Mouse (Mus musculus): ENCODE data around the gene Ldb2. TPM values are rescaled to one million over a fixed set of nuclear protein-coding genes. Genes with fewer than 3 reads are reported as not detected.

The Ldb2 gene
- total and polyA plus RNA-seq, 3 experiments, result not detected

DNA sequence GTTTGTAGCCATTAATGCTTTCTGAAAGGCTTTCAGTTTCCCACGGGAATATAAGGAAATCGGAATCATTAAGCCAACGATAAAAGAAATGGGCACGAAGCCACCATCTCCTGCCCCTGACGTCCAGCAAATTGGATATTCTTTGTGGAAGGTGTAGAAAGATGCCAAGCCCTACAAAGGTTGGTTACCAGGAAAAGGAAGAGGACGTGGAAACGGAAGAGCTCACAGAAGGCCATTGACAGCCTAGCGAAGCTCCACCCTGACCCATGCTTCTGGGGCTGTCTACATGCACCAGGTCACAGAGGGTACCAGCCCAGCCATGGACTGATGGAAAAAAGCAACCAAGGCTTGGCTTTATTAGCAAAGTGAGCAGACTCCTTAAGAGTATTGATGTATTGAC is 31.0 kb downstream of the Ldb2 start:
- Histone ChIP-seq H3K4me1 (ENCODE audit: control insufficient read depth in 1 of 2, insufficient read depth in 2 of 2, low read length in 2 of 2) (no peaks in the 10 kb centered on the region), H3K9ac (ENCODE audit: control insufficient read depth, low read depth, low read length, poor library complexity, severe bottlenecking) (no peak overlapping the region), H3K79me2 (ENCODE audit: control insufficient read depth, insufficient read depth, low read length, poor library complexity) (no peaks in the 10 kb centered on the region), H3K27me3 (ENCODE audit: control insufficient read depth in 1 of 2, insufficient read depth in 2 of 2, low read length in 2 of 2) (no peaks in the 10 kb centered on the region), H3K4me3 (ENCODE audit: control insufficient read depth in 1 of 2, insufficient read depth in 1 of 2, low read depth in 2 of 2, low read length in 2 of 2) (no peak overlapping the region), H3K27ac (ENCODE audit: control insufficient read depth, low read depth, low read length) (no peak overlapping the region), H3K9me3 (replicated peaks; ENCODE audit: insufficient read depth, low read length) (no peaks in the 10 kb centered on the region), H3K36me3 (ENCODE audit: control insufficient read depth in 1 of 2, insufficient read depth in 2 of 2, low read length in 2 of 2) (no peaks in the 10 kb centered on the region)
- DNase-seq (ENCODE audit: low read depth, low spot score), result no peak
- no peak for TF ChIP-seq MAZ (IDR thresholded peaks at IDR 0.05; ENCODE audit: low read depth, low read length)
- no peak for TF ChIP-seq NELFE (IDR thresholded peaks at IDR 0.05; ENCODE audit: low read depth, low read length)
- no peak for TF ChIP-seq CHD2 (IDR thresholded peaks at IDR 0.05; ENCODE audit: low read length)
- TF ChIP-seq RCOR1 (IDR thresholded peaks at IDR 0.05; ENCODE audit: low read depth, low read length), result no peak
- TF ChIP-seq POLR2AphosphoS5 (IDR thresholded peaks at IDR 0.05; ENCODE audit: borderline replicate concordance, low read depth, low read length), result no peak
- TF ChIP-seq POLR2AphosphoS2 (IDR thresholded peaks at IDR 0.05; ENCODE audit: low read length), result no peak
- TF ChIP-seq BHLHE40 (IDR thresholded peaks at IDR 0.05; ENCODE audit: borderline replicate concordance, low read depth, low read length), result no peak
- no peak for TF ChIP-seq MAFK (IDR thresholded peaks at IDR 0.05; ENCODE audit: borderline replicate concordance, low read depth, low read length)
- TF ChIP-seq POLR2A (IDR thresholded peaks at IDR 0.05; ENCODE audit: control insufficient read depth in 1 of 2, insufficient read depth in 1 of 2, low read depth in 1 of 2, low read length in 2 of 2, poor library complexity in 1 of 2), result no peak

DNA sequence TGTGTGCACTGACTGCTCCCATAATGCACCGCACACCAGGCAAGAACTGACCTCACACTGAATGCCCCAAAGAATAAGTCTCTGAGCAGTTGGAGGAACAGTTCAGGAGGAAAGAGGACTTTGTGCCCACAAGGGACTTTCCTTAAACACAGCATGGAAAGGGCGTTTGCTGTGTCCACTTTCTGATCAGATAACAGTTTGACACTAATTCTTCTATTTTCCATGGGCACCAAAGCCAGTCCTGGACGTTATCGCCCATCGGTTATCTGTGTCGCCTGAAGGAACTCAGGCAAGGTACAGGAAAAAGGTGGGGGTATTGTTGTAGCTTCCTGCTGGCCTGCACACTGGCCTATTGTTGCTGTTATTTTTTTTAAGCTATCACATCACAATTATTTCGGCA is 34.6 kb downstream of the Ldb2 start:
- H3K4me1 ChIP-seq (ENCODE audit: control insufficient read depth in 1 of 2, insufficient read depth in 2 of 2, low read length in 2 of 2), result no peaks in the 10 kb centered on the region
- no peak for DNase-seq (ENCODE audit: low read depth, low spot score)

DNA sequence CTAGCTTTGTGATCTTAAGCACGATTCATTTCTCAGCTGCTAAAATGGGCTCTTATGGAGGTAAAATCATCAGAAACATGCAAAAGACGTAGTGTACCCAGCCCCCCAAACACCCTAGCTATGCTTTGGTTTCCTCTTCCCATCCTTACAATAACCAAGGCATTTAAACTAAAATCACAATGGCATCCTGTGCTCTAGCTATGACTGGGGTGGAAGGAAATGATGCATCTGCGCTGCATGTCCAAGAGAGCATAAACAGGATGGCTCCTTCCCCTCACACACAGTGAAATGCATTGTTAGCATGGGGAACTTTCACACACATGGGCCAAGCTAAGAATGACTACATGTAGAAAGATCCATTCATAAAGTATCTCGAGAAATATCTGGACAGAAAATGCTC is 40.3 kb downstream of the Ldb2 start:
- no peaks in the 10 kb centered on the region for H3K4me1 ChIP-seq (ENCODE audit: control insufficient read depth in 1 of 2, insufficient read depth in 2 of 2, low read length in 2 of 2)
- no peak for TF ChIP-seq MXI1 (IDR thresholded peaks at IDR 0.05; ENCODE audit: low read depth, low read length)
- TF ChIP-seq CTCF (IDR thresholded peaks at IDR 0.05 in 2 of 3, conservative IDR thresholded peaks at IDR 0.05 in 1 of 3; ENCODE audit: control insufficient read depth in 1 of 3, insufficient read depth in 1 of 3, low read depth in 2 of 3, low read length in 3 of 3, poor library complexity in 1 of 3, severe bottlenecking in 1 of 3), result no peak
- TF ChIP-seq POLR2A (IDR thresholded peaks at IDR 0.05; ENCODE audit: control insufficient read depth in 1 of 2, insufficient read depth in 1 of 2, low read depth in 1 of 2, low read length in 2 of 2, poor library complexity in 1 of 2), result no peak
- TF ChIP-seq USF2 (IDR thresholded peaks at IDR 0.05; ENCODE audit: borderline replicate concordance in 1 of 2, insufficient read depth in 1 of 2, low read depth in 1 of 2, low read length in 2 of 2), result no peak
- H3K9me3 ChIP-seq (replicated peaks; ENCODE audit: insufficient read depth, low read length), result no peaks in the 10 kb centered on the region

More for the DNA sequence above, 34.6 kb downstream of the Ldb2 start:
- no peaks in the 10 kb centered on the region for H3K27me3 ChIP-seq (ENCODE audit: control insufficient read depth in 1 of 2, insufficient read depth in 2 of 2, low read length in 2 of 2)
- no peaks in the 10 kb centered on the region for H3K79me2 ChIP-seq (ENCODE audit: control insufficient read depth, insufficient read depth, low read length, poor library complexity)
- no peak overlapping the region for H3K4me3 ChIP-seq (ENCODE audit: control insufficient read depth in 1 of 2, insufficient read depth in 1 of 2, low read depth in 2 of 2, low read length in 2 of 2)
- no peaks in the 10 kb centered on the region for H3K36me3 ChIP-seq (ENCODE audit: control insufficient read depth in 1 of 2, insufficient read depth in 2 of 2, low read length in 2 of 2)
- H3K27ac ChIP-seq (ENCODE audit: control insufficient read depth, low read depth, low read length), result no peak overlapping the region
- H3K9me3 ChIP-seq (replicated peaks; ENCODE audit: insufficient read depth, low read length), result no peaks in the 10 kb centered on the region
- TF ChIP-seq USF2 (IDR thresholded peaks at IDR 0.05; ENCODE audit: borderline replicate concordance in 1 of 2, insufficient read depth in 1 of 2, low read depth in 1 of 2, low read length in 2 of 2), result no peak
- no peak for TF ChIP-seq MXI1 (IDR thresholded peaks at IDR 0.05; ENCODE audit: low read depth, low read length)
- no peak for TF ChIP-seq NRF1 (IDR thresholded peaks at IDR 0.05; ENCODE audit: insufficient read depth, low read depth, low read length, poor library complexity, severe bottlenecking)
- no peak for TF ChIP-seq GATA1 (IDR thresholded peaks at IDR 0.05; ENCODE audit: low read depth, low read length)
- TF ChIP-seq E2F4 (IDR thresholded peaks at IDR 0.05; ENCODE audit: borderline replicate concordance, low read depth, low read length), result no peak
- TF ChIP-seq MAZ (IDR thresholded peaks at IDR 0.05; ENCODE audit: low read depth, low read length), result no peak
- no peak for TF ChIP-seq RCOR1 (IDR thresholded peaks at IDR 0.05; ENCODE audit: low read depth, low read length)
- TF ChIP-seq MYC (IDR thresholded peaks at IDR 0.05; ENCODE audit: low read depth, low read length), result no peak
- TF ChIP-seq ELF1 (IDR thresholded peaks at IDR 0.05; ENCODE audit: low read depth, low read length), result no peak
- TF ChIP-seq TAL1 (IDR thresholded peaks at IDR 0.05; ENCODE audit: low read length), result no peak
- no peak for TF ChIP-seq TCF12 (IDR thresholded peaks at IDR 0.05; ENCODE audit: low read depth, low read length)
- TF ChIP-seq CHD2 (IDR thresholded peaks at IDR 0.05; ENCODE audit: low read length), result no peak
- no peak overlapping the region for H3K9ac ChIP-seq (ENCODE audit: control insufficient read depth, low read depth, low read length, poor library complexity, severe bottlenecking)

More for the DNA sequence above, 40.3 kb downstream of the Ldb2 start:
- Histone ChIP-seq H3K79me2 (ENCODE audit: control insufficient read depth, insufficient read depth, low read length, poor library complexity) (no peaks in the 10 kb centered on the region), H3K4me3 (ENCODE audit: control insufficient read depth in 1 of 2, insufficient read depth in 1 of 2, low read depth in 2 of 2, low read length in 2 of 2) (no peak overlapping the region), H3K36me3 (ENCODE audit: control insufficient read depth in 1 of 2, insufficient read depth in 2 of 2, low read length in 2 of 2) (no peaks in the 10 kb centered on the region), H3K9ac (ENCODE audit: control insufficient read depth, low read depth, low read length, poor library complexity, severe bottlenecking) (no peak overlapping the region), H3K27me3 (ENCODE audit: control insufficient read depth in 1 of 2, insufficient read depth in 2 of 2, low read length in 2 of 2) (no peaks in the 10 kb centered on the region), H3K27ac (ENCODE audit: control insufficient read depth, low read depth, low read length) (no peak overlapping the region)
- no peak for DNase-seq (ENCODE audit: low read depth, low spot score)
